Mouse (Mus musculus) neutrophil, adult 5-6 weeks (primary cell): ENCODE data around the gene Fsd2. TPM values are rescaled to one million over a fixed set of nuclear protein-coding genes. Genes with fewer than 3 reads are reported as not detected.

Experiments
- ATAC-seq: fragments of 151-379, 151-347 bp; 2 replicates; pipeline ENCODE4 v1.8.0; 2017; ENCODE audit warnings: mild to moderate bottlenecking, moderate TSS enrichment; ENCODE audit not compliant: insufficient number of reproducible peaks, poor library complexity, low FRiP score, severe bottlenecking; ENCODE audit errors: extremely low read depth
- total RNA-seq: library from RNA; stranded (forward); fragments of 200-1000 nt; gene quantifications from 2 replicates; pipeline ENCODE4 v1.2.3, GENCODE M21; 2017

The Fsd2 gene
- total RNA-seq, result 0.25 and 0.35 TPM in 2 replicates

DNA sequence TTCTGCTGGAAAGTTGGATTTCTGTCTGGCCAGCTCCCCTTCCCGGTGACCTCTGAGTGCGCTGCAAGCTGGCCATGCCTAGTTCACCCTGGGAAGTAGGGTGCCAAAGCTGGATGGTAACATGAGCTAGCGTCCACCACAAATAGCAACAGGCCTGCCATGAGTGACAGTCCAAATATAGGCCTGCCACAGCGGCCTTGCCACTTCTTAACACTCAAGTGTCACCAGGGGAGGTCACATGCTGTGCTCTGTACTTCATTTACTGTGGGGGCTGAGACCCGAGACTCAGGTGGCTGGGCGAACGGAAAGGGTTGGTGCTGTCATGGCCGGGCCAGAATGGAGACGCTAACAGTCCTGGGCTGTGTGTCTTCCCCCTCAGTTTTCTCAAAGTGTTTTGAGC is at the start of gene Fsd2:
Gene Fsd2, minus strand, starts transcription at position 53 of the 400 bp plus-strand sequence.
- ATAC-seq, result no peak

DNA sequence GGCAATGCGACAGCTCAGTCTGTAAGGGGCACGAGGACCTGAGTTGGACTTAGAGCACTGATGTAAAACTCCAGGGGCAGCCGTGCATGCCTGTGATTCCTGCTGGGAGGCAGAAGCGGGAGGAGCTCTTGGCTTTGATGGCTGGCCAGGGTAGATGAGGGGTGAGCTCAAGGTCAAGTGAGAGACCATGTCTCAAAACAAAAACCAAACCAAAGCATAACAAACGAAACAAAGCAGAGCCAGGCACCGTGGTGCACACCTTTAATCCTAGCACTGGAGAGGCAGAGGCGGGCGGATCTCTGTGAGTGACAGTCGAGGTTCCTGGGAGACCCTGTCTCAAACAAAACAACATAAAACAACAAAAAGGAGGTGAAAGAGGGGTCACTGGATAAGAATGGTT is 48.3 kb upstream of the Fsd2 start:
- ATAC-seq, result no peak

GRCm38 (mm10) chr7:81612856-81613635 is 46.3 kb upstream of the Fsd2 start:
- ATAC-seq, result no peak

GRCm38 (mm10) chr7:81610125-81610524 is 43.4 kb upstream of the Fsd2 start:
- no peak for ATAC-seq

DNA sequence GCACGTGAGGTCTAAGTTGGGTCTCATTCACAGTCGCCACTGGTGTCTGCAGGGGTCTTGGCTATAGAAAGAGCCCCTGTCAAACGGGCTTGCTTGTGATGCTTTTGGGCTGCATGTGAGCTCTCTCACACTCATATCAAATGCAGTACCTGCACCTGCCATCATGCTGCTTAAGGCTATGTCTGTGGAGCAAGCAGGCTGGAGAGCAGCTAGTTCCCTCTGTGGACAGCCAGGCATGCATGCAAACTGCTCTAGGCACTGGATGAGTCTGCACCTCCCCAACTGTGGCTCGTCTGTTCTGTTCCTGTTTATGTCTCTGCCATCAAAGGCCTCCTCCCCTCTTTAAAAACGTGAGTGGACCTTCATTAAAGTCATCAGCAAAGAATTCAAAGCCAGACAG is 39.7 kb upstream of the Fsd2 start:
- no peak for ATAC-seq

GRCm38 (mm10) chr7:81605489-81605888 is 38.7 kb upstream of the Fsd2 start:
- no peak for ATAC-seq

GRCm38 (mm10) chr7:81604991-81605390 is 38.2 kb upstream of the Fsd2 start:
- no peak for ATAC-seq

DNA sequence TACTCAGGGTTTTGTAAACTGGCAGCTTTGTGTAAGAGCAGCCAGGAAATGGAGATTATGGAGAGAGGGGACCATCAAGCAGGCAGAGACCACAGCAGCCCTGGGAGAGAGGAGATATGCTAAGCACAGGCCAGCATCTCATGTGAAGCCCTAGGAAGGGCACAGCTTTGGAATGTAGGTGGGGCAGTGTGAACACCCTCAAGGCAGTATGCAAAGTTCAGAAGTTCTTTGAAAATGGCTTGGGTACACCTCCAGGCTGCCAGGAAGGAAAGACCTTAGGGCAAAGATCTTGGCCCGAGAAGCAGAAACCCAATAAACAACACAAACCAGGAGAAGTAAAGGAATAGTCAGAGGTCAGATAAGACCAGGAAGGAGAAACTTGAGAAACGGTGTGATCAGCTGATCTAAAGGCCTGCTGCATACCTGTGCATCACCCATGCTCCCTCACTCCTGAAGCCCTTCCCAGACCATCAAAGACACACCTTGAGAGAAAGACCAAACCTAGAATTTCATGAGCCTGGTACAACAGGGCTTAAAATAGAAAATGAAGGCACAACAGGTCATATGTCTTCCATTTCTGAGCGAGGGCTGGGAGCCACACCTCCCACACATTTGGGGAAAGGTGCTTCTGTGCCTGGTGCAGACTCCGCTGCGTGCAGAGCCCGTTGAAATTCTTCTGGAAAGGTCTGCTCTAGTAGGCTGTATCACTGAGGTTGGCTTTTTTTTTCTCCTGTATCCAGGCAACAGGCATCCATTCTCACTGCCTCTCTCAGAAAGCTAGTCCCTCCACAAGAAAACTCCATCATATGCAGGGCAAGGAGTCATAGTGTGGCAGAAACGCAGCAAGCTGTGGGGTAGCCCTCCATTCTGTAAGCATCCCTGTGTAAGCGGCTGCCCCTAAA is 32.9 kb upstream of the Fsd2 start:
- no peak for ATAC-seq

DNA sequence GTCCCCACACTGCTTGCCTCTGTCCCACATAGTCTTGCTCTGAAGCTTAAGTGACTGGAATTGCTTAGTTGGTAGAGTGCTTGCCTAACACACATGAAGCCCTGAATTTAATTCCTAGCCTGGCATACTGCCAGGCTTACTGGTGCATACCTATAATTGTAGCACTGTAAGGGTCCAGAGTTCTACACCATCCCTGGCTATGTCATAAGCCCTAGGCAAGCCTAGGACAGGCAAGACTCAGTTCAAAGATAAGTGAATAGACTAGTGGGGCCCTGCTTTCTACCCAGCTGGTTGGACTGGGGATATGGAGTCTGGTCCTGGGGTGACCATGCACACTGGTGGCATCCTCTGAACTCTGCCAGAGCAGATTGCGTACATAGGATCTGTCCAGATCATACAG is 30.9 kb upstream of the Fsd2 start:
- ATAC-seq, result no peak

DNA sequence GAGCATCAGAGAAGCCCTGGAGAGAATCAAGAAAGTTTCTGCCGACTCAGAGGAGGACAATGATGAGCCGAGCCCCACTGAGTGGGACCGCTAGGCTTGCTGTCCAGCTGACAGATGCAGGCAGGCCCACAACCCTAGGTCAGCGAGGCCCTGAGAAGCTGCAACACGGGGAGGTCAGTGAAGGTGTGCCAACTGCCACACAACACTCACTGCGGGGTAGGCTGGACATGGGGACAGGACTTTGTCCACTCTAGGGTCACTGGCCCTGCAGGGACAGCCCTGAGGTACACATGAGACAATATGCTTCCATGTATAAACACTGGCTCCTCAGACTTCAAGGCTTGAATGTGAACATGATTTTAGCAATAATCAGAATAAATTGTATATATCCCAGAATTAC is 29.3 kb upstream of the Fsd2 start:
- no peak for ATAC-seq

GRCm38 (mm10) chr7:81595056-81595455 is 28.3 kb upstream of the Fsd2 start:
- no peak for ATAC-seq

DNA sequence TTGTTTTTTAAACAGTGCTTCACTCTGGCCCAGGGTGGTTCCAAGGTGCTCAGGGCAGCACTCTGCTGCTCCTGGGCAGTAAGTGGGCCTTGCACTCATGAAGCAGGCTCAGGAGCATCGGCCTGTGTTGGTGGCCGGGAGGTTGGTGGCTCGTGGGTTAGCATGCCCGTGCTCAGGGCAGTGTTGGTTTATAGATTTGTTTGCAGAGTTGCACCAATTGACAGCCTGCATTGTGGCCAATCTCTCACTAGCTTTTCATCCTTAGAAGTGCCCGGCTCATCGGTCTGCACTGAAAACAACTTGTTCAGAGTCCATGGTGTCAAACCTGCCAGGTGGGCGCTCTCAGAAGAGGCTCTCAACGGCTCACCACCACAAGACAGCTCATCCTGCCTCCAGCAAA is 26.6 kb upstream of the Fsd2 start:
- no peak for ATAC-seq

DNA sequence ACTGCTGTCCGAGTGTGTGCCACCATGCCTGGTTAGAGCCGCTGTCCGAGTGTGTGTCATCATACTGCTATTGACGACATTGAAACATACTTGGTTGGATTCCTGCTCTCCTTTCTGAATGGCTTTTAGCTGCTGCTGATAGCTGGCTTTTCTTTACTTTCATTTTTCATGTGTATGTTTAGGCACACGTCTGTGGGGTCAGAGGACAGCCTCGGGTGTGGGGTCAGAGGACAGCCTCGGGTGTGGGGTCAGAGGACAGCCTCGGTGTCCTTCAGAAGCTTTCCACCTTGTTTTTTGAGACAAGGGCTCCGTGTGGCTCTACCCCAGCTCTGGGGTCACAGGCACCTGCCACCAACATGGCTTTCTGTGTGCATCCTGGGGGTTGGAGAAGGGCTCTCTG is 25.9 kb upstream of the Fsd2 start:
- no peak for ATAC-seq

DNA sequence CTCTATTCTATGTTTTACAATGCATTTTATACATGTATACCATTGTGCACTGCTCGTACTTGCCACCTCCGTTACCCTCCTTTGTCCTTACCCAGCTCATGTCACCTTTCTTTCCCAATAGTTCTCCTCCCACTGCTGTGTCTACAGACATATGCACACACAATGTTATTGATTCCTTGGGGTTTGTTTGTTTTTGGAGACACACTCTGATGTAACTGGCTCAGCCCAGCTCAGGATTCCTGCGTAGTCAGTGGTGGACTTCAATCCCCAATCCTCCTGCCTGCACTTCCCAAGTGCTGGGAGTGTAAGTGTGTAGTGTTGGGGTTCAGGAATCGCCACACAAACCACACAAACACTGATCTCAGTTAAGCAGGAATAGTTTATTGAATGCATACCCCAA is 20.5 kb upstream of the Fsd2 start:
- ATAC-seq, result no peak

DNA sequence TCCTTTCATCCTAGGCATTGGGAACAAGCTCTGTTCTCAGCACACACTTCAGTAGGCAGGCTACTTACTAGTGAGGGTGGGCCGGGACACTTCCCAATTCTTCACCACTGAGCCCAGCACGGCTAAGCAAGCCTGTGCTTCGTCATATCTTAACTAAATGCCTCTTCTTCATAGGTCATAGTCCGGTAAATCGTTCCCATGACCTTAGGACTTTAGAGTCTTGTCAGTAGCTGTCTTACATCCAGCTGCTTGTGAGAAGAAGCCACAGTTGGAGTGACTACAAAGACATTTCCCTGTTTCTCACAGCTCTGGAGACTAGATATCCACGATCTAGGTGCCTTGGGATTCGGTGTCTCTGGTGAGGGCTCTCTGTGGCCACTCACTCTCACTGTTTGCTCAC is 18.6 kb upstream of the Fsd2 start:
- no peak for ATAC-seq

- no peak for ATAC-seq
Observed at GRCm38 (mm10) chr7:81583512-81583911, 16.8 kb upstream of the Fsd2 start.

DNA sequence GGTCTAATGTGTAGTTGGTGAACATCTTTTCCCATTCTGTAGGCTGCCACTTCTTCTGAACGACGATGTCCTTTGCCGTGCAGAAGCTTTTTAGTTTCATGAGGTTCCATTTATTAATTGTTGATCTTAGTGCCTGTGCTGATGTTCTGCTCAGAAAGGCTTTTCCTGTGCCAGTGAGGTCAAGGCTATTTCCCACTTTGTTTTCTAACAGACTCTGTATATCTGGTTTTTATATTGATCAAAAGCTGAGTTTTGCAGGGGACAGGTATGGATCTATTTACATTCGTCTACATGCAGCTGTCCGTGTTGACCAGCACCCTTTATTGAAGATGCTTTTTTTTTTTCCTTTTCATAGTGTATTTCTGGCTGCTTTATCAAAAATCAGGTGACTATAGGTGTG is 12.6 kb upstream of the Fsd2 start:
- ATAC-seq, result no peak

DNA sequence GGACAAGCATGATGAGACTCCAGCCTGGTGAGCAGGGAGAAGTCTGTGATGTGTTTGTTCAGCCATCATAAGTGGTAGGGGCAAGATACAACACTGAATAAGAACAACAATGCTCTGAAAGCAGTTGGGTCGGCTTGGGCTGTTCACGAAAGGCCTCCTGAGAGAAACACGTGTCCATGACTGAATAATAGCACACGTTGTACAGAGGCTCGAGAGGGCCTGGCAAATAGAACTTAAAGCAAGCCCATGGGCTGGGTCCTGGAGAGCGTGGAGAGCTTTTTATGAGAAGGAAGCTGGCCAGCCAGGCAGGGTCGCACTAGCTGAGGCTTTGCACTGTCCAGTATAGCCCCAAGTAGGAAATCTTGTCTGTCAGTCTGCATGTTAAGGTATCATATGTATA is 11.7 kb upstream of the Fsd2 start:
- ATAC-seq, result no peak

DNA sequence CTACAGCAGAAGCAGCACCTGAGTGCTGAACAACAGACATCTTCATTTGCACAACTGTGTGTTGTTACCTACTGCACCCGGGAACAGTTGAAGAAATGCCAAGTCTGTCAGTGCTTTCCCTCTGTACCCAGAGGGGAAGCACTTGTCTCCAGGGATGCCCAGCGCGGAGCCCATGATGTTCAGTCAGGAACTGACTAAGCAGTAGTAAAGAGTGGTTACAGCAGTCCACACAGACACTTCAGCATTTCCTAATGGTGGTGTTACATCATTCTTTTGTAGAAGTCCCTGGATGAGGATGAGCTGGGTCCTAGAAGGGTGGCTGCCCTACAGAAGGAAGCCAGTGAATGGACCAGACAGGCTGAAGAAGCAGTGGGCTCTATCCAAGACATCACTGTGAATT is 11.1 kb upstream of the Fsd2 start:
- no peak for ATAC-seq

DNA sequence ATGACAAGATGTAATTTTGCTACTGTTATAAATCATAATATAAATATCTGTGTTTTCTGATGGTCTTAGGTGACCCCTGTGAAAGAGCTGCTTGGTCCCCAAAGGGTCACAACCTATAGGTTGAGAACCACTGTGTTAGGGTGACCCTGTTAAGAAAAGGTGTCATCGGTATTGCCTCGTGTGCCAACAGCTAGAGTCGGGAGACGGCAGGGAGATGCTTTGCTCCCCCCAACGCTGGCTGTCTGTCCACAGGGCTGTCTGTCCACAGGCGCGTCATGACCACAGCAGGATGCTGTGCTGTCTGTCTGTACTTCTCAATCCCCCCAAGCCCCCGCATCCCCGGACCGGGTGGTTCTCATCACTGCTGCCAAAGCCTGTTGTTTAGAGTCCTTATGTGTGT is 8.9 kb upstream of the Fsd2 start:
- no peak for ATAC-seq
